Mouse (Mus musculus): ENCODE data around the gene Efr3b.
A peak's percentile ranks its signal among the peaks of the same experiment; 100 is the strongest.
"Not testable (repeated sequence)": the region's sequence is repeated elsewhere in the genome, so short reads cannot be mapped to it uniquely, and the experiment has no call there.

The Efr3b gene

GRCm38 (mm10) chr12:3959791-3960543 is 78.7 kb downstream of the Efr3b start:
- Histone ChIP-seq H3K27me3 (ENCODE audit: insufficient read depth, low read length) (peaks cover 4% of the 10 kb centered on the region), H3K4me1 (replicated peaks; ENCODE audit: low read depth, low read length) (peaks cover 24% of the 10 kb centered on the region), H3K4me3 (replicated peaks; ENCODE audit: low read length) (peak overlapping the region; percentile 92), H3K36me3 (ENCODE audit: insufficient read depth, low read length) (no peaks in the 10 kb centered on the region), H3K9me3 (ENCODE audit: low read length) (no peaks in the 10 kb centered on the region)
- TF ChIP-seq CTCF (conservative IDR thresholded peaks at IDR 0.05; ENCODE audit: low read length) (no peak), NANOG (IDR thresholded peaks at IDR 0.05; ENCODE audit: borderline replicate concordance, low read length) (no peak)

GRCm38 (mm10) chr12:3956351-3956750 is 82.4 kb downstream of the Efr3b start:
- Histone ChIP-seq H3K4me3 (replicated peaks; ENCODE audit: low read length) (no peak overlapping the region), H3K9me3 (ENCODE audit: low read length) (no peaks in the 10 kb centered on the region), H3K4me1 (replicated peaks; ENCODE audit: low read depth, low read length) (peaks cover 35% of the 10 kb centered on the region), H3K36me3 (ENCODE audit: insufficient read depth, low read length) (no peaks in the 10 kb centered on the region), H3K27me3 (ENCODE audit: insufficient read depth, low read length) (peaks cover 19% of the 10 kb centered on the region)
- peak; percentile 99 for TF ChIP-seq CTCF (conservative IDR thresholded peaks at IDR 0.05; ENCODE audit: low read length)
- no peak for TF ChIP-seq NANOG (IDR thresholded peaks at IDR 0.05; ENCODE audit: borderline replicate concordance, low read length)

GRCm38 (mm10) chr12:3955371-3955770 is 83.3 kb downstream of the Efr3b start:
- peaks cover 19% of the 10 kb centered on the region for H3K27me3 ChIP-seq (ENCODE audit: insufficient read depth, low read length)
- TF ChIP-seq CTCF (conservative IDR thresholded peaks at IDR 0.05; ENCODE audit: low read length) (no peak), NANOG (IDR thresholded peaks at IDR 0.05; ENCODE audit: borderline replicate concordance, low read length) (no peak), POU5F1 (IDR thresholded peaks at IDR 0.05; ENCODE audit: borderline replicate concordance, low read length) (no peak)
- peaks cover 30% of the 10 kb centered on the region for H3K4me1 ChIP-seq (replicated peaks; ENCODE audit: low read depth, low read length)
- H3K4me3 ChIP-seq (replicated peaks; ENCODE audit: low read length): peak overlapping the region; percentile 65; the same call in 1 of the 2 replicates
- H3K9me3 ChIP-seq (ENCODE audit: low read length): no peaks in the 10 kb centered on the region
- no peaks in the 10 kb centered on the region for H3K36me3 ChIP-seq (ENCODE audit: insufficient read depth, low read length)

- H3K27me3 ChIP-seq (ENCODE audit: insufficient read depth, low read length): peaks cover 19% of the 10 kb centered on the region
- no peak for TF ChIP-seq NANOG (IDR thresholded peaks at IDR 0.05; ENCODE audit: borderline replicate concordance, low read length)
- no peak for TF ChIP-seq CTCF (conservative IDR thresholded peaks at IDR 0.05; ENCODE audit: low read length)
- no peaks in the 10 kb centered on the region for H3K9me3 ChIP-seq (ENCODE audit: low read length)
- H3K36me3 ChIP-seq (ENCODE audit: insufficient read depth, low read length): no peaks in the 10 kb centered on the region
- peak within 1 kb of the TSS; percentile 65 for H3K4me3 ChIP-seq (replicated peaks; ENCODE audit: low read length)
- peaks cover 29% of the 10 kb centered on the region for H3K4me1 ChIP-seq (replicated peaks; ENCODE audit: low read depth, low read length)
Measured at GRCm38 (mm10) chr12:3954651-3955050, 84.1 kb downstream of the Efr3b start, which contains the start of gene Pomc. Gene Pomc (plus strand): TSS chr12:3954951.

DNA sequence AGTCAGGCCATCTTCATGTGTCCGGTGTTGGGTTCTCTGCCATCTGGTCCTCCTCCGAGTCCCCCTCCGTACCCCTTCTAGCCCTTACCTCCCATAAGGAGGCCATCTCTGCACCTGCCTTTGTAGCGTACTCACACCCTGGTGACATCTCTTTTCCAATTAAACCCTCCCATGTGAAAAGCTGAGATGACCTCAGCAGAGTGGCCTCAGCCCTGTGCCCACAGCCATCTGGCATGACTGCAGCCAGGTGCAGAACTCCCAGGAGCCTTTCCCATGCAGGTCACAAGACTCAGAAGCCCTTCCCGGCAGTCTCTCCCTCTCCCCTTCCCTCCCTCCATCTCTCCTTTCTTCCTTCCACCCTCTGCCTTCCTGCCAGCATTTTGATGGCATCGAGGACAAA is 91.2 kb downstream of the Efr3b start:
- no peaks in the 10 kb centered on the region for H3K36me3 ChIP-seq (ENCODE audit: insufficient read depth, low read length)

DNA sequence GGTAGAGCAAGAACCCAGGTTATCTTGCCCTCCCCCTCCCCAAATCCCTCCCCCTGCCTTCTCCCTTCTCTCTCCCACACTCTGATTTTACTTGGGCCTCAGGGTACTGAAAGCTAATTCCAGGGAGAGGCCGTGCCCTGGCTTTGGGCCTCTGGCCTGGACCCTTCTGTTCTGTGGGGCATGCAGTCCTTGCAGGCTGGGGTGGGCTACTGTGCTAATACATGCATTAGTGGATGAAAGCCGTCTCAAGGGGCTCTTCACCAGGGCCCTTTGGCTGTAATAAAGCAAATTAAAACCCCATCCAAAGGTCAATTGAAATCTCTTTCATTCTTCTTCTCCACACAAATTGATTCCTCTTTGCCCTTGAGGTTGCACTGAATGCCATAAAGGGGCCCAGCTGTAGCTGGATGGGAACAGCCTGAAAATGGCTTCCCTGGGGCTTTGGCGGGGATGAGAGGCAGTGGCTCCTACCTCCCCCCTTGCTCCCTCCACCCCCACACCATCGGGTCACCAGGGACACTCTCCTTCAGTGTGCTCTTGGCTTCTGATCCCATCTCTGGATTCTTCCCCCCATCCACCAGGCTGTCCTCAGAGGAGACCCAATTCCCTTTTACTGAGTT is 94.2 kb downstream of the Efr3b start:
- Histone ChIP-seq H3K4me1 (replicated peaks; ENCODE audit: low read depth, low read length) (peaks cover 9% of the 10 kb centered on the region), H3K36me3 (ENCODE audit: insufficient read depth, low read length) (no peaks in the 10 kb centered on the region), H3K4me3 (replicated peaks; ENCODE audit: low read length) (no peak overlapping the region), H3K9me3 (ENCODE audit: low read length) (no peaks in the 10 kb centered on the region), H3K27me3 (ENCODE audit: insufficient read depth, low read length) (peaks cover 28% of the 10 kb centered on the region)
- TF ChIP-seq POU5F1 (IDR thresholded peaks at IDR 0.05; ENCODE audit: borderline replicate concordance, low read length) (no peak), NANOG (IDR thresholded peaks at IDR 0.05; ENCODE audit: borderline replicate concordance, low read length) (no peak), CTCF (conservative IDR thresholded peaks at IDR 0.05; ENCODE audit: low read length) (no peak)

More for the DNA sequence above, 91.2 kb downstream of the Efr3b start:
- H3K27me3 ChIP-seq (ENCODE audit: insufficient read depth, low read length): peaks cover 23% of the 10 kb centered on the region
- TF ChIP-seq CTCF (conservative IDR thresholded peaks at IDR 0.05; ENCODE audit: low read length) (no peak), NANOG (IDR thresholded peaks at IDR 0.05; ENCODE audit: borderline replicate concordance, low read length) (no peak), POU5F1 (IDR thresholded peaks at IDR 0.05; ENCODE audit: borderline replicate concordance, low read length) (no peak)
- no peaks in the 10 kb centered on the region for H3K9me3 ChIP-seq (ENCODE audit: low read length)
- peaks cover under 1% of the 10 kb centered on the region for H3K4me1 ChIP-seq (replicated peaks; ENCODE audit: low read depth, low read length)
- no peak overlapping the region for H3K4me3 ChIP-seq (replicated peaks; ENCODE audit: low read length)

DNA sequence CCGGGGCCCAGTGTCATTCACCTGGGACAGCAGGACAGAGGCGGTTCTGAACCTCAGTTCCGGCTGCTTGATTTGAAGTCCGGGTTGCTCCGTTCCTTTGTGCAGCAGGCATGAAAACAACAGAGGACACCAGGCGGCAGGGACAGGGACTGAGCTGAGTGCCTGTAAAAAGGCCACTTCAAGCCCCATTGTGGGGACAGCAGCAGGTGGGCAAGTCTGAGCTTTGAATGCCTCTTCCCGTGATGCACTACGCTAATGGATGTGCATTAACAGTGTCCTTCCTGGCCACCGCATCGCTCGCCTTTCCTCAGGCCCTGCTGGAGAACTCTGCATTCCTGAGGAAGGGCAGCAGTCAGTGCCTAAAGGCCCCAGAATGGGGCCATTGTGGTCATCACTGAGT is 96.7 kb downstream of the Efr3b start:
- Histone ChIP-seq H3K27me3 (ENCODE audit: insufficient read depth, low read length) (peaks cover 16% of the 10 kb centered on the region), H3K4me3 (replicated peaks; ENCODE audit: low read length) (peak overlapping the region; percentile 48), H3K4me1 (replicated peaks; ENCODE audit: low read depth, low read length) (peaks cover 12% of the 10 kb centered on the region), H3K9me3 (ENCODE audit: low read length) (no peaks in the 10 kb centered on the region), H3K36me3 (ENCODE audit: insufficient read depth, low read length) (no peaks in the 10 kb centered on the region)
- no peak for TF ChIP-seq NANOG (IDR thresholded peaks at IDR 0.05; ENCODE audit: borderline replicate concordance, low read length)
- TF ChIP-seq CTCF (conservative IDR thresholded peaks at IDR 0.05; ENCODE audit: low read length): no peak
- no peak for TF ChIP-seq POU5F1 (IDR thresholded peaks at IDR 0.05; ENCODE audit: borderline replicate concordance, low read length)

GRCm38 (mm10) chr12:3930090-3930865 is 108.4 kb downstream of the Efr3b start:
- not testable (repeated sequence) for H3K36me3 ChIP-seq (ENCODE audit: insufficient read depth, low read length); H3K9me3 ChIP-seq (ENCODE audit: low read length); H3K4me3 ChIP-seq (replicated peaks; ENCODE audit: low read length); H3K4me1 ChIP-seq (replicated peaks; ENCODE audit: low read depth, low read length); H3K27me3 ChIP-seq (ENCODE audit: insufficient read depth, low read length)
